Mouse (Mus musculus): ENCODE data around the gene Evl.
A peak's percentile ranks its signal among the peaks of the same experiment; 100 is the strongest.

Gene Evl

DNA sequence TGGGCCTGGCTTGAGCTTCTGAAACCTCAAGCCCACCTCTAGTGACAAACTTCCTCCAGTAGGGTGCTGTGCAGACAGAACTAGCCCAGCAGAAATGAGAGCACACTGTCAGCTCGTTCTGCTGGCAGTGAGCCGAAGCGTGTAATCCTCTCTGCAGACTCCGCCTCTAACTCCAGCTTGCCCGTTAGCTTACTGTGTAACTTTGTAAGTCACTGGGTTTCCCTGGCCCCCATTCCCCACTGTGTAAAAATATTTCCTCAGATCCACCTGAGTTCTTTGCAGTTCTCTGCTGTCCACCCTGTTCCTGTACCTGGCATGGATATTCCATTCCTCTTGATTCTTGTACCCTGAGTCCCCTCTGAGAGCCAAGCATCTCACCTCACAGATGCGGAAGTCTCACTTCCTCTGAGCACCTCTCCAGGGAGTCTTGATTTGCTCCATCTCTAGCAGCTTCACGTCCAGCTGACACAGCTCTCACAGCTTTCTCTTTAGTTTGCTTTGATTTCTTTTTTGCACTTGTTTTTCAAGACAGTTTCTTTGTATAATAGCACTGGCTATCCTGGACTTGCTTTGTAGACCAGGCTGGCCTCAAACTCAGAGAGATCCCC, 96.6 kb downstream of the Evl start:
- no peak for DNase-seq (ENCODE audit: low read depth, low spot score)

- DNase-seq (ENCODE audit: low read depth, low spot score) = no peak
These were observed 99.1 kb downstream of the Evl start for GRCm38 (mm10) chr12:108653358-108654335.

DNA sequence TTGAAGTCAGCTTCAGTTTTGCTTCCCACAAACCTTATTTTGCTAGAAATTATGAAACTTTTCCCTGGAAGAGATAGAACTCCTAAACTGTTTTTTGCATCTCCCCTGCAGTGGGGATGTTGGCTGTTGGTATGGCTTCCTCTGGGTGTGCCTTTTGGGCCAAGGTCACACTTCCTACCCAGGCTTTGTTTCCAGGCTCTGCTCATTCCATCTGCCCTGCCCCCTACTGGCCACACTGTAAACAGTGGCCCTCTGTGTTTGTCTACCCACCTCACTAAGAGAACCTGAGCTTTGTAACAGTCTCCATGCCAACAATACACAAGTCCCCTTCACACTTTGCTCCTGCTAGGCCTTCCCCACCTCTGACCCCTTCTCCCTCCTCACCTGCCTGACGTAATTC, 102.8 kb downstream of the Evl start:
- DNase-seq (ENCODE audit: low read depth, low spot score) = peak; percentile 57

DNA sequence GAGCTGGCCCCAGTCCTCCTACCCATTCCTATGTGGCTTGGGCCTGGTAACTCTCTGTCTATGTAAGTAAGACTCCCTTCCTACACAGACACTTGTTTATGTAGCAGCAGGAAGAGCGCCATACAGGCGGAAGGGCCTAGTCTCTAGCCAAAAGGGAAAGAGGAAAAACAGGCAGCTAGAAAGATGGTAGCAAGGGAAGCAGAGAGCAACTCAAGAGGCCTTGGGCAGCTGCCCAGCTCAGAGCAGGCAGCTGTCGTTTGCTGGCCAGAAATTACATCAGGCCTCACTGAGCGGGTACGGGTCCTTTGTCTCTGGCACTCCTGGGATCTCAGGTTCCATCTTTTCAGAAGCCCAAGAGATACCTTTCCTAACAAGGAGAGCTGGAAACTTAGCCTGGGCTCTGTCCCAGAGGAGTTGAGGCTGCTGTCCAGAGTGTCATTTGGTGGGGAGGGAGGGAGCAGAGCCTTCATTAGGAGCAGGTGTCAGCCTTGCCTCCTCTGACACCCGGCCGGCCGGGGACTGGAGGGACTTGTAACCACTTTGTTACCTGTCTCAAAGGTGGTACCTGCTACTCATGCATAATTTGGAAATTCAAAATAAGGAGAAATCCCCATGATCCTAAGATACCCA, 114.2 kb downstream of the Evl start:
- no peak for DNase-seq (ENCODE audit: low read depth, low spot score)

- DNase-seq (ENCODE audit: low read depth, low spot score) = no peak
These were observed 117.0 kb downstream of the Evl start for GRCm38 (mm10) chr12:108671541-108671940.

GRCm38 (mm10) chr12:108672908-108673307, 118.4 kb downstream of the Evl start:
- no peak for DNase-seq (ENCODE audit: low read depth, low spot score)

GRCm38 (mm10) chr12:108673546-108673945, 119.0 kb downstream of the Evl start:
- no peak for DNase-seq (ENCODE audit: low read depth, low spot score)

DNA sequence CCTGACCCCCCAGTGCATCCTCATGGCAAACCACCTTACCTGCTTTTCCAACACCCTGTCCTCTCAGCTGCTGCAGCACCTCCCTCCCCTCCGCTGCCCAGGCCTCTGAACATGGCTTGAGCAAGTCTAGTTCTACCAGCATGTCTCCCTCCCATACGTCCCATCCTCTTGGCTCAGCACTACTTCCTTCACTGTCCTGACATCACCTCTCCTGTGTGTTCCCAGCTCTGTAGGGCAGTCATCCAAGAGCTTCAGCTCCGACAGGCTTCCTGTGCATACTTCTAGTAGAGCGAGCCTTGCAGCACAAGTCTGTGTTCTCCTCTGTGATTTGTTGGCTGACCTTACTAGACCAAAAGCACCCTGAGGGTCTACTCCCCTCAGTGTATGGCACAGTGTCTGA, 120.0 kb downstream of the Evl start:
- no peak for DNase-seq (ENCODE audit: low read depth, low spot score)

DNA sequence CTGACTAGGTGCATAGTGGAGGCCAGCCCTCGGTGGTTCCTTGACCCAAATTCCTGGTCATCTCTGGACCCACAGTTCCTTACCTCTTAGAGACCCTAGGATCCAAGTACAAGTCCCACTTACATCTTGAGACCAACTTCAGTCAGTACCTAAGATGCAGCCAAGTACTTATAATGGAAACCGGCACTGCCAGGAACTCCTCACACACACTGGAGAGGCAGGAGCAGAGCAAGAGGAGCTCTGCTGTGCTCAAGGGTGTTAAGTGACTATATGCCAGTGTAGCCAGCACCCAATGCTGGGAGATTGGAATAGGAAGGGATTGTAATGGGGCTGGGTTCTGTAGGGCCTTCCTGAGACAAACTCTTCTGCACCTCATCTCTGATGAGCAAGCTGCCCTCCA, 120.4 kb downstream of the Evl start:
- no peak for DNase-seq (ENCODE audit: low read depth, low spot score)

GRCm38 (mm10) chr12:108675614-108676401, 121.3 kb downstream of the Evl start:
- DNase-seq (ENCODE audit: low read depth, low spot score) = no peak

DNA sequence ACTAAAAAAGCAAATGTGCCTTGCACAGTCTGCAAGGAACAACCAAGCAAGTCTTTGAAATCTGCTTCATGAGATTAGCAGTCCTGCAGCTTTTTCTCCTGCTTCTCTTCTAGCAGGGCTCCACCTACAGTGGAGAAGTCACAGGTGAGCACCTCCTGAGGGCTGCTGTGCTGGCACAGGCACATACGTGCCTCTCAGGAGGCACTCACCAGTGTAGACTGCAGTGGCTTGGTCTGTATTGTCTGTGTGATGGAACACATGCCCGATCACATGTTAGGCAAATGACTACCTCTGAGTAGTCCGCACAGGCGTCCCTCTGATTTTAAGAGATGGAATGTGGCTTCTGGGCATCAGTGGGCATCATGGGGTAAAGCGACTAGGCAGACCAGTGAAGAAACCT, 122.6 kb downstream of the Evl start:
- DNase-seq (ENCODE audit: low read depth, low spot score) = no peak

- no peak for DNase-seq (ENCODE audit: low read depth, low spot score)
These were observed 123.8 kb downstream of the Evl start for GRCm38 (mm10) chr12:108678366-108678765.

DNA sequence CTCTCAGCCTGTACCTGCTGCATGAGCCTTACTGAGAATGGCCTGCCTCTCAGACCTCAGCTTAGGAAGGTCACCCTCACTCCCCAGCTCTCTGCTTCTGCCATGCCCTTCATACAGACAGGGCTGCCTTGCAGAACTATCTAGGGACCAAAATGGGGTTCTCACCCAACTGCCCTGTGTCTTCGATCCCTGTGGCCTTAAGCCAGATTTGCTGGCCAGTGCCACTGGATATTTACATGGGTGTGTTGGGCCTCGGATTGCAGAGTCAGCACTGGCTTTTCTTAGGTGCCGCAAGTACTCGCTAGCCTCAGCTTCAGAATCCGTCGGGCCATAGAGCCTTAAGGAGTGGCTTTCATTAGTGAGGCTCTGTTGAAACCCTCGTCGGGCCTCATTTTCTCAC, 126.3 kb downstream of the Evl start:
- DNase-seq (ENCODE audit: low read depth, low spot score) = no peak

DNA sequence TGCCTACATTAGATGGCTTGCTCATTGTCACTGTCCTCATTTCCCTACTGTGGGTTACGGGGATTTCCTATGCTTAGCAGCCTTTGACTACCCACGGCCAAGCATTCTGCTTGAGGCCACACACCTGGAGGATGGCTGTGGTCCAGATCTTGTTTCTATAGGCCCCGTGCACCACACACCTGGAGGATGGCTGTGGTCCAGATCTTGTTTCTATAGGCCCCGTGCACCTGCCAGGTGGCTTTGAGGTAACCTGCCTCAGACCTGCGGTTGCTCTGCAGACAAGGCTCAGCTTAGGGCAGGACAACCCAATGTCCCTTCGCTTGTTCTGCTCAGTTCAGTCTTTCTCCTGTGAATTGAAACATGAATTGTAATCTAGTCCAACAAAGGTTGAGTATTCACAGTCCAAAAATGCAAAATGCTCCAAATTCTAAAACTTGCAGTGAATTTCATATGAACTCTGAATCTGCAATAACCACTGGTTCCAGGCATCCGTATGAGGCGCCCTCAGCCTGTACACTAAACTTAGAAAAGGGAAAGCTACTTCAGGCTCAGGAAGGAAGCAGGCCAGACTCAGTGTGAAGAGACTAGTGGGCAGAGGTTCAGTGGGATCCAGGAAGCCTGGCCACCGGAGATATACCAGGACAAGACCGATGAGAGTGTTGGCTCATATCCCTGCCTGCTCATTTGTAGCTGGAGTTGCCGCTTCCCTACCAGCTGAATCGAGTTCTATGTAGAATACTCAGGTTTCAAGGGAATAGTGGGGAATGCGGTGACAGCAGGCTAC, 127.9 kb downstream of the Evl start:
- no peak for DNase-seq (ENCODE audit: low read depth, low spot score)

DNA sequence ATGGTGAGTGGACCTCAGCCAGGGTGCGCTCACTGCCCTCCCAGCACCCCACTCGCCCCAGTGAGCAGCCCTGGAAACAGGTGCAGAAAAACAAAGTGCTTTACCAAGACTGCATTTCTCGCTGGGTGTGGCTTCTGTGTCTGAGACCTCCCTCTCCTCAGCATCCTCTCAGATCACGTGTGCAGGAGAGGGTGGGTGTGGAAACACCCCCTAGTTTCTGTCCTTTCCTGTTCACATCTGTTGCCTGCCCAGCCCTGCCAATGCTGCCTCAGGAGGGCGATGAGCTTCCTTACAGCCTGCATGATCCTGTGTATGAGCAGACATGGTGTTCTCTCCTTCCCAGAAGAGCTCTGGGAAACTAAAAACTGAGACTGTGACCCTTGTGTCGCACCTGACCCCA, 131.9 kb downstream of the Evl start:
- DNase-seq (ENCODE audit: low read depth, low spot score) = no peak

DNA sequence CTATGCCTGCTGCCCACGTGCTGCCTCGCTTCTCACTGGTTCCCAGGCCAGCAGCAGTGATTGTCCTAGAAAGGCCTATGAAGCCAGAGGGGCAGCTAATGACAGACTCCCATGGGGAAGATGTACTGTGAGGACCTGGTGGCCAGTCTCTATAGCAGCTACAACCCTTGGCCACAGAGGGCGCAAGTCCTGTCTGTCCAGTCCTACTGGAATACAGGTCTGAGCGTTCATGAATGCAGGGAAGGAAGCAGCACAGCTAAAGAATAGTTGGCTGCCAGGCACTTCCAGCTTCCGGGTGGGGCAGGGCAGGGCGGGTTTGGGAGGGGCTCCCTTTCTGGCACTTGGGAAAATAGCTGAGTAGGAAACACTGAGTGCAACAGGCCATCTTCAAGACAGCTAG, 132.4 kb downstream of the Evl start:
- DNase-seq (ENCODE audit: low read depth, low spot score) = peak; percentile 50

DNA sequence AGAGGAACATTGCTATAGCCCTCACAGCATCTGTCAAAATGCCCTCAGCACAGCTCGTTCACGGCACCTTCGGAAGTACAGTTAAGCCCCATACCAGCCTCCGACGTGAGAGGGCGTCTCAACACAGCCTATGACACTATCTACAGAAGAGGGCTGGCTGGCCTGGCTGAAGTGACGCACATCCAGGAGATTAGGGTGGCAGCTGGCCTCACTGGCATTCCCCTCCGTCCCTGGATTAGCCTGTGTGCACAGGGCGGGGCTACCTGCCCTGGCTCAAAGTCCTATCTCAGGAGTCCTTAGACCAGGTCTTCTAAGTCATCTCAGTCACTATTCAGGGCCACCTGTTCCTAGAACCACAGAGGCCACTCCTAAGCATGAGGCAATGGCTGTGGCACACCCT, 134.6 kb downstream of the Evl start:
- DNase-seq (ENCODE audit: low read depth, low spot score) = no peak

GRCm38 (mm10) chr12:108690529-108690928, 136.0 kb downstream of the Evl start:
- no peak for DNase-seq (ENCODE audit: low read depth, low spot score)

DNA sequence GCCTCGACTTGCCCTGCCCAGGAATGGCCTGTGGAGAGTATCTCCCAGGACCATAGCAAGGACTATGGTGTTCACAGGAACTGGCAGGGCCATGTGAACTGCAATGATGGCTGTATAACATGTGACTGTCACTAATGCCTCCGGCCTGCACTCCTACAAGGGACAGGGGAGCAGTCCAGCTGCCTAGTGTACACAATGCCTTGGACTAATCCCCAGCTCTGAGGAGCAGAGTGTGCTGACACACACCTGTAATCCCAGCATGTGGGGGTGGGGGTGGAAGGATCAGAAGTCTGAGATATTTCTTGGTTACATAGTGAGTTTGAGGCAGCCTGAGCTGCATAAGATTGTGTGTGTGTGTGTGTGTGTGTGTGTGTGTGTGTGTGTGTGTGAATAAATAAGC, 139.1 kb downstream of the Evl start:
- DNase-seq (ENCODE audit: low read depth, low spot score) = no peak

GRCm38 (mm10) chr12:108694223-108694622, 139.7 kb downstream of the Evl start:
- no peak for DNase-seq (ENCODE audit: low read depth, low spot score)
